Mouse (Mus musculus) cerebellum, postnatal 10 days (tissue): ENCODE measurements around the gene Gstm5.

Source experiments
- DNase-seq, 2 experiments: peaks; one replicate each; pipeline ENCODE4 v3.0.0; 2021; ENCODE audit warnings: mixed read lengths in 2 of 2

Gene Gstm5

DNA sequence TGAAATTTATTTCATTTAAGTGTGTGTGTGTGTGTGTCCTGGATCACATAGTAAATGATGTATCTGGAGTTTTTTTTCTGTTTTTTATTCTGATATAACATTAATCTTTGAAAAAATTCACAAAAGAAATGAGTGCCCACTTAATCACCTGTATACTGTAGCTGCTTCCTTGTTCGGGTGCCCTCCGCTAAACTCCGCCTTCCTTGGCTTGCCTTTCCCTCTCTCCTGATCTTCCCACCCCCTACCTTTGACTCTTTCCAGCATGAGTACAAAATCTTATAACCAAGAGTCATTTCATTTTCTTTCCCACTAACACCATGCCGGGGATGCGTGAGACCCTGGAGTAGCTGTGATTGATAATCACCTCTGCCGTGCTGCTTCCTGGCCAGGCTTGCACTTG, 36.5 kb downstream of the Gstm5 start:
- peak in 1 of 2 experiments; percentile 54 for DNase-seq

DNA sequence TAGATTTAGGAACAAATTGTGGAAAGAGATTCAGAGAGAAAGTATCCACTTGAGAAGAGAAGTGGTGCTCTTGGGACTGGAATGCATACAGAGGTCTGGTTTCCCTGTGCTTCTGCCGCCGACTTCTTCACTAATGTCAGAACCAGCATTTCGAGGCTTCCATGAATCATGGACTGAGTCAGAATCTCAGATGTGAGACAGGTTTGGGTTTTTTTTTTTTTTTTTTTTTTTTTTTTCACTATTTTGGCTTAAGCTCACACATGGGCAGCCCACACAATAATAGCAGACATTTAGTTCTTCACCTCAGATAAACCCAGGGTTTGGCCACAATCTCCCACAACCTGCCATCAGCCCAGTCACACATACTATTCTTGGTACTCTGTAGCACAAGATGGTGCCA, 39.6 kb downstream of the Gstm5 start:
- DNase-seq, result no peak

DNA sequence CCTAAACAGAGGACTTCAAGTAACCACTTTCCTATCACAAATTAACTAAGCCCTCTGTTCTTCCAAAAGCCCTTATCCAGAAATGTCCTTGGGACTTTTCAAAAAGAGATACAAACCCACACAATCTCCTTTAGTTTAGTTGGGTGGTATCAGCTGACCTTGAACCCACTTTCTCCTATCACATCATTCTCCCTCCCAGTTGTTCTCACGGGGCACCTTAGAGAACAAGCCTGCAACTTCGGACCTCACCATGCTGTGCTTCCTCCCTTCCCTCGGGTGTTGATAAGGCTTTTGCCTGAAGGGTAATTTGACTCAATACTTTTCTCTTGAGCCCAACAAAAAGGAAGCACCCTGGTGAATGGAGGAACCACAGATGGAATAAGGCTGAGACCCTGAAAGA, 40.3 kb downstream of the Gstm5 start:
- no peak for DNase-seq

DNA sequence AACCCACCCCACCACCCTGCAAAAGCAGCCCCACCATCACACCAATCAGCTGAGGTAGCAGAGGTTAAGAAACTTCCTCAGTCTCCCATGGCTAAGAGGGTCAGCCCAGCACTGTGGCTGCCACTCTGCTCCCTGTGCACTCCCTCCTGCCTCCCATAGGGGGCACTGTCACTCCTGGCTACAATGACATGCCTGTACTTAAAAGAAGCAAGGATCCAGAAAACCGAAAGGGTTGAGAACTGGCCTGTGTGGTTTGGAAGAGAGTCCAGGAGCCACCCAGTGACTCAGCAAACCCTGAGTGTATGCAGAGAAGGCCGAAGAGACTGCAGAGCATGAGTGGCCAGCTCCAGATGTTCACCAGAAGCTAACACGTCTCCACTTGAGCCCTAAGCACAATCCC, 43.8 kb downstream of the Gstm5 start:
- DNase-seq, result peak; percentile 67 to 69

DNA sequence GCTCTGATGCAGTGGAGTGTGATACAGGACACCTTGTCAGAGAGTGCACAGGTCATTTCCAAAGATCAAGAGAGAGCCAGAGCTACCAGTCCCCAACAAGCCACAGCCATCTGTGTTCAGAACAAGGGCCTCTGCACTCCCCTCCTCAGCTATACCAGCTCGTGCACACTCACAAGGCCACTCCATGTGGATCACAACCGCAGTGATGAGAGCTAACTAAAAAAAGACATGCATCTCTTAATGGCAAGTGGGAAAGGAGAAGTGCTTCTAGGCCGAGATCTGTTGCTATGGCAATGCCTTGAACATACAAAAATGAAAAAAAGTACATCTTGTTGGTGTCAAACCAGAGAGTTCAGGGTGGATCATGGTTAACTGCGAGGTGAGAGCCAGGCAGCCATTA, 44.2 kb downstream of the Gstm5 start:
- DNase-seq, result no peak

DNA sequence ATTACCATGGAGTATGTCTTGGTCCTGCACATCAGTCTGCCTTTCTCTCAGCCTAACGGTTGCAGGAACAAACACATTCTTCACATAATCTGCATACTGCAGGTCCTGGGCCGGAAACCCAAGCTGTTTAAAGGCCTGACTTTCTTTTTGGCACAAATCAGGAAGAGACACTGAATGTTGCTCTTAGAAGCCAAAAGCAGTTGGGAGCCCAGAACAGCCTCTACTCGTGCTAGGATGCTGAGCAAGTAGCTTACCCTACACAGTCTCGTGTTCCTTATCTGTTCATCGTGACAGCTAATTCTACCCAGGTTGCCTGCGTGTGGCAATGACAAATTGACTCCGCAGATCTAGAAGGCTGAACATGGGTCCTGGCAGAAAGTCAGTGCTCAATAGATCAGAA, 44.9 kb downstream of the Gstm5 start:
- DNase-seq, result peak in 1 of 2 experiments; percentile 33

DNA sequence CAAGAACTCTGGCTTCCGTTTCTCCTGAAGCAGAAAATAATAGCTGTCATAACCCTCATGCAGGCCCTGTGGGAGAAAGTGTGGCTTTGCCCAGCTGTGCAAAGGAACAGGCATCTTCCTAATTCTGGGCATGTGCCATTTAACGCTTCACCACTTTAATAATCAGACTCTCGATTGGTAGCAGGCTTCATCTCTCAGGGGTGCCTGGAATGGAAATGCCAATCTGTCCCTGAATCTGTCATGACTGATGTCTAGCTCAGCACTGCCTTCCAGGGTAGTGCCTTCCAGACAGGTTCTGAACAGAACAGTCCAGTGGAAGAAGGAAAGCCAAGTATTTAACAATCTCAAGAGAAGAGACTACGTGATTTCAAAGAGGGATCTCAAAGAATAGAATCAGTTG, 45.6 kb downstream of the Gstm5 start:
- DNase-seq, result peak; percentile 72 to 76

DNA sequence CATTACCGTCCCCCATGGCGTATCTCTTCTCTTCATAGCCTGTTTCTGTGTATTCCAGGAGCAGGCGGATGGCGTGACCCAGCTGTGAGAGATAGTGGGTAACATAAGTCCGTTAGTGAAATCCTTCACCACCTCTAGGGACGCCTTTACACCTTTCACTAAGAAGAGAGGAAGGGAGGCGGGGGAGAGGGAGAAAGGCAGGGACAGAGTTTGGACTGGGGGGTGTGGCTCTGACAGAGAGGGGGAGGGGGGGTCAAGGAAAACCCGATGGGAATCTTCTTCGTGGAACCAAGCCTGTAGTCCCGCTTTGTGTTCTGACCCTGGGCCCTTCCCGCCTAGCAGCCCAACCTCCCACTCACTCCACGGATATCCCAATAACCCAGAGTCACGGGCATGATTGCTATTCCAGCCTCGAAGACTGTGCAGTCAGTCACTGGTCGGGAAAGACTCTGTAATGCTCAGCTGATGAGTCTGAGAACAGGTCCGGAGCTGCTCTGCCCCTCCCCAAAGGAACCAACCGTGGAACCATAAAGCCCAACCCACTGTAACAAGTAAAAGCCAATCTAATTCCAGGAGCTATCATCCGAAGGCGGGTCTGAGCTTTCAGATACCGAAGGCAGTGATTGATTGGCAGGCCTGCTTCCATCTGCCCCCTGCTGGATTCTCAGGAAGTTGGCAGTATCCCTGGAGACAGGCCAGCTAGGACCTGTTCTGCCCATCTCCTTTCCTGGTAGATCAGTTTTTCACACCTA, 47.8 kb downstream of the Gstm5 start, which contains the start of gene Gstm6:
Gstm6 (minus strand) TSS at position 511 of the 752 bp plus-strand sequence.
- DNase-seq, result peak; percentile 62 to 68

DNA sequence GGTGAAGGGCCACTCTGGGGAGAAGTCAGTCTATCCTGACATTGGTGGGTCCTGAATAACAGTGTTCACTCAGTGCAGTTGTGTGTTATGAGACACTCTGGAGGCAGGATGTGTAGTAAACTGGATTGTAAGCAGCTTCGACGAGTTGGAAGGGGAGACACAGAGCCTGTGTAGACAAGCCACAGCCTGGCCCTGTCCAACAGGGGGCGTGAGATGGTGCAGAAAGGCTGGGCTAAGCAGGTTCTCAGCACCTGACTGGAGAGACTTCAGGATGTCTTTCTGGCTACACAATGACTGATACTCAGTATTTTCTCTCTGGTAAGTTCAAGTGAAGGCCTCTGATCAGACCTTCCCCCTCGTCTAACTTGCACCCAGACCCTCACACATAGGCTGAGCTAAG, 50.1 kb downstream of the Gstm5 start:
- DNase-seq, result no peak
